ENCODE assay signal across 15 mouse cellular contexts in genomic region chr15:85949421-85950164, GRCm38 (mm10).
DNase-seq lines count a peak whose midpoint lies in the region; ATAC-seq and TF ChIP-seq lines count a peak whose summit lies in the region.
"Had no signal": no experiment of that assay in that cellular context is flagged by ENCODE, and none has a peak within 500 bp of the region (broad histone marks: within the 10 kb centered on the region; RNA-seq: fewer than 3 reads in every experiment).

No protein-coding gene starts in this region.

- H3K4me3 ChIP-seq in stomach, embryonic 16.5 days (replicated peaks; ENCODE audit: low read length) = no peak overlapping the region
- no peak overlapping the region for H3K4me3 ChIP-seq in stomach, postnatal 0 days (ENCODE audit: low read depth, low read length)
- H3K4me3 ChIP-seq in heart, postnatal 0 days (ENCODE audit: low read depth, low read length) = no peak overlapping the region
- no peak overlapping the region for H3K4me3 ChIP-seq in midbrain, embryonic 16.5 days (ENCODE audit: low read depth, low read length)
- H3K4me3 ChIP-seq: left cerebral cortex, adult 2 months; liver, embryonic 12.5 days; megakaryocyte, embryonic 14.5 days; myocyte had no signal

- H3K4me2 ChIP-seq in stomach, embryonic 16.5 days (ENCODE audit: low read depth, low read length) = no peak overlapping the region
- H3K4me2 ChIP-seq in stomach, postnatal 0 days (replicated peaks; ENCODE audit: low read depth) = no peak overlapping the region
- H3K4me2 ChIP-seq in heart, postnatal 0 days (ENCODE audit: low read depth, low read length) = no peak overlapping the region
- H3K4me2 ChIP-seq in midbrain, embryonic 16.5 days (ENCODE audit: low read length) = no peak overlapping the region
- H3K4me2 ChIP-seq: hindbrain, embryonic 14.5 days; liver, embryonic 12.5 days had no signal

- no peaks in the 10 kb centered on the region for H3K9me3 ChIP-seq in stomach, embryonic 16.5 days (replicated peaks; ENCODE audit: control insufficient read depth, low read length)
- no peaks in the 10 kb centered on the region for H3K9me3 ChIP-seq in stomach, postnatal 0 days (ENCODE audit: control insufficient read depth, low read length)
- H3K9me3 ChIP-seq in heart, postnatal 0 days (replicated peaks; ENCODE audit: control insufficient read depth, low read length) = no peaks in the 10 kb centered on the region
- no peaks in the 10 kb centered on the region for H3K9me3 ChIP-seq in midbrain, embryonic 16.5 days (replicated peaks; ENCODE audit: control insufficient read depth, low read length, poor library complexity, severe bottlenecking)
- H3K9me3 ChIP-seq: liver, embryonic 12.5 days; megakaryocyte, embryonic 14.5 days had no signal

- no peak for ATAC-seq in stomach, embryonic 16.5 days (ENCODE audit: insufficient read depth, low FRiP score)
- no peak for ATAC-seq in stomach, postnatal 0 days (ENCODE audit: low FRiP score, low TSS enrichment)
- peak; percentile 26 for ATAC-seq in heart, postnatal 0 days (ENCODE audit: insufficient read depth, low read depth)
- ATAC-seq in midbrain, embryonic 16.5 days = no peak
- ATAC-seq: liver, embryonic 12.5 days had no signal

- peak; percentile 9 for DNase-seq in heart, adult 9 months (ENCODE audit: low spot score in 2 of 2)
- DNase-seq in heart, adult 11 months = no peak
- DNase-seq in stomach, postnatal 0 days (ENCODE audit: low spot score) = no peak
- DNase-seq in heart, postnatal 0 days (ENCODE audit: low spot score) = no peak
- DNase-seq in left cerebral cortex, adult 9 months (ENCODE audit: low spot score in 2 of 2) = no peak
- no peak for DNase-seq in layer of hippocampus, postnatal 14 days (ENCODE audit: low spot score in 2 of 2)
- DNase-seq: cerebellum, adult 2 months; thymus, adult 18-20 months had no signal

- TF ChIP-seq EP300 in stomach, postnatal 0 days (optimal IDR thresholded peaks at IDR 0.05) = no peak
- no peak for TF ChIP-seq EP300 in heart, postnatal 0 days (IDR thresholded peaks at IDR 0.05; ENCODE audit: low read depth)

- H3K4me1 ChIP-seq in stomach, embryonic 16.5 days (ENCODE audit: control insufficient read depth, insufficient read depth, low read length) = 0 out of 2 replicates have a peak, but pooled peaks cover 2% of the 10 kb centered on the region
- no peaks in the 10 kb centered on the region for H3K4me1 ChIP-seq in stomach, postnatal 0 days (replicated peaks; ENCODE audit: control insufficient read depth, insufficient read depth)
- H3K4me1 ChIP-seq in heart, postnatal 0 days (ENCODE audit: control insufficient read depth, insufficient read depth) = peaks cover 7% of the 10 kb centered on the region
- no peaks in the 10 kb centered on the region; the same call in 1 of the 2 replicates for H3K4me1 ChIP-seq in midbrain, embryonic 16.5 days (ENCODE audit: control insufficient read depth, insufficient read depth, low read length)
- H3K4me1 ChIP-seq: liver, embryonic 12.5 days had no signal

- no peak overlapping the region for H3K9ac ChIP-seq in stomach, embryonic 16.5 days (ENCODE audit: low read length)
- no peak overlapping the region for H3K9ac ChIP-seq in stomach, postnatal 0 days (ENCODE audit: low read length)
- no peak overlapping the region for H3K9ac ChIP-seq in heart, postnatal 0 days (replicated peaks; ENCODE audit: low read depth, low read length)
- H3K9ac ChIP-seq in midbrain, embryonic 16.5 days (ENCODE audit: low read depth, low read length) = no peak overlapping the region
- H3K9ac ChIP-seq: hindbrain, embryonic 14.5 days; liver, embryonic 12.5 days had no signal

- TF ChIP-seq CTCF in stomach, postnatal 0 days (IDR thresholded peaks at IDR 0.05; ENCODE audit: low read depth) = no peak
- TF ChIP-seq CTCF in heart, postnatal 0 days (IDR thresholded peaks at IDR 0.05; ENCODE audit: low read depth) = no peak

- WGBS in stomach, embryonic 16.5 days = 66% methylated on average over 16 of the region's 16 CpGs
- 61% methylated on average over 16 of the region's 16 CpGs for WGBS in stomach, postnatal 0 days
- WGBS in heart, postnatal 0 days = 55% methylated on average over 16 of the region's 16 CpGs
- 68% methylated on average over 16 of the region's 16 CpGs for WGBS in midbrain, embryonic 16.5 days

- H3K27me3 ChIP-seq in stomach, embryonic 16.5 days (ENCODE audit: control insufficient read depth, insufficient read depth, low read length) = no peaks in the 10 kb centered on the region
- H3K27me3 ChIP-seq in stomach, postnatal 0 days (ENCODE audit: control insufficient read depth, insufficient read depth, low read length) = no peaks in the 10 kb centered on the region
- no peaks in the 10 kb centered on the region for H3K27me3 ChIP-seq in heart, postnatal 0 days (ENCODE audit: control insufficient read depth, insufficient read depth, low read length)
- no peaks in the 10 kb centered on the region for H3K27me3 ChIP-seq in midbrain, embryonic 16.5 days (ENCODE audit: control insufficient read depth, insufficient read depth, low read depth, low read length)
- H3K27me3 ChIP-seq: liver, embryonic 12.5 days had no signal

- peak overlapping the region; percentile 21; the same call in 1 of the 2 replicates for H3K27ac ChIP-seq in stomach, embryonic 16.5 days (ENCODE audit: low read length)
- no peak overlapping the region for H3K27ac ChIP-seq in stomach, postnatal 0 days (replicated peaks)
- peak overlapping the region; percentile 14 for H3K27ac ChIP-seq in heart, postnatal 0 days (ENCODE audit: low read depth)
- H3K27ac ChIP-seq in midbrain, embryonic 16.5 days (ENCODE audit: low read length) = no peak overlapping the region
- H3K27ac ChIP-seq: hindbrain, embryonic 14.5 days; left cerebral cortex, adult 2 months; liver, embryonic 12.5 days had no signal

- no peaks in the 10 kb centered on the region for H3K36me3 ChIP-seq in stomach, embryonic 16.5 days (ENCODE audit: control insufficient read depth, insufficient read depth, low read length)
- no peaks in the 10 kb centered on the region for H3K36me3 ChIP-seq in stomach, postnatal 0 days (ENCODE audit: control insufficient read depth, insufficient read depth, low read length)
- H3K36me3 ChIP-seq in heart, postnatal 0 days (replicated peaks; ENCODE audit: control insufficient read depth, insufficient read depth, low read length) = no peaks in the 10 kb centered on the region
- H3K36me3 ChIP-seq in midbrain, embryonic 16.5 days (ENCODE audit: control insufficient read depth, insufficient read depth, low read length) = no peaks in the 10 kb centered on the region
- H3K36me3 ChIP-seq: liver, embryonic 12.5 days had no signal

Comparison
In these comparisons a context has a peak if more than half of its experiments do, and no peak if none do; other contexts are left out.
1. DNase-seq: peak in heart, adult 9 months (2 of 2); none in heart, adult 11 months (single experiment), stomach, postnatal 0 days (single experiment), heart, postnatal 0 days (single experiment), left cerebral cortex, adult 9 months (0 of 2) and layer of hippocampus, postnatal 14 days (0 of 2).
2. H3K27ac ChIP-seq: peak in stomach, embryonic 16.5 days (single experiment) and heart, postnatal 0 days (single experiment); none in stomach, postnatal 0 days (single experiment) and midbrain, embryonic 16.5 days (single experiment).